Mouse (Mus musculus): Measurements from ENCODE around the gene Ddx28.

The Ddx28 gene

GRCm38 (mm10) chr8:105965266-105965904 lies 46.3 kb downstream of the Ddx28 start:
- DNase-seq = peak; percentile 63

- no peak for DNase-seq
Measured at GRCm38 (mm10) chr8:105964506-105965265, 47.0 kb downstream of the Ddx28 start.

GRCm38 (mm10) chr8:105961536-105961935 lies 50.1 kb downstream of the Ddx28 start:
- no peak for DNase-seq

- no peak for DNase-seq
Measured at GRCm38 (mm10) chr8:105961101-105961500, 50.6 kb downstream of the Ddx28 start.

All from thymus, postnatal 25 days (tissue).